Mouse (Mus musculus): ENCODE results near the gene Tnni3k.

- TF ChIP-seq CTCF (IDR thresholded peaks at IDR 0.05; ENCODE audit: low read depth, low read length) (no peak), TAL1 (conservative IDR thresholded peaks at IDR 0.05; ENCODE audit: low read depth, low read length) (no peak), GATA1 (IDR thresholded peaks at IDR 0.05; ENCODE audit: borderline replicate concordance, low read length) (no peak), POLR2AphosphoS5 (IDR thresholded peaks at IDR 0.05; ENCODE audit: insufficient replicate concordance, low read depth, low read length) (no peak)
Measured at GRCm38 (mm10) chr3:154786354-154786753, 268.9 kb downstream of the Tnni3k start.

All from G1E (cell line).